ENCODE assay signal across 1 mouse cellular context in genomic region chr11:58938322-58939087, GRCm38 (mm10).
TF ChIP-seq lines count a peak whose summit lies in the region.

Gene Rnf187, minus strand, starts transcription at chr11:58938916.

TF ChIP-seq in CH12.LX, 34 proteins besides CTCF, POLR2A, EP300 and RAD21 (continued from another document):
- TF ChIP-seq ZKSCAN1 (IDR thresholded peaks at IDR 0.05; ENCODE audit: borderline replicate concordance, low read depth, low read length) = no peak
- TF ChIP-seq ZC3H11A (IDR thresholded peaks at IDR 0.05; ENCODE audit: low read depth, low read length) = no peak
- TF ChIP-seq MEF2A (IDR thresholded peaks at IDR 0.05; ENCODE audit: borderline replicate concordance, low read depth, low read length) = peak; percentile 49; the same call in 1 of the 2 replicates
- 0 out of 2 replicates have a peak, but pooled peaks have one; percentile 19 for TF ChIP-seq MAZ (IDR thresholded peaks at IDR 0.05; ENCODE audit: low read depth, low read length)
- TF ChIP-seq ETS1 (conservative IDR thresholded peaks at IDR 0.05; ENCODE audit: low read depth, low read length) = no peak
- no peak for TF ChIP-seq GABPA (IDR thresholded peaks at IDR 0.05; ENCODE audit: insufficient replicate concordance, low read depth, low read length)
- peak; percentile 60 for TF ChIP-seq BHLHE40 (IDR thresholded peaks at IDR 0.05; ENCODE audit: low read depth, low read length)
- peak; percentile 91 for TF ChIP-seq TCF12 (IDR thresholded peaks at IDR 0.05; ENCODE audit: low read depth, low read length)
- TF ChIP-seq POLR2AphosphoS2 (IDR thresholded peaks at IDR 0.05; ENCODE audit: low read depth, low read length) = no peak
- peak; percentile 92 for TF ChIP-seq NELFE (IDR thresholded peaks at IDR 0.05; ENCODE audit: low read depth, low read length)
- TF ChIP-seq USF2 (conservative IDR thresholded peaks at IDR 0.05; ENCODE audit: low read depth, low read length) = no peak
- TF ChIP-seq HCFC1 (IDR thresholded peaks at IDR 0.05; ENCODE audit: low read depth, low read length) = peak; percentile 77
- peak; percentile 95 for TF ChIP-seq ZMIZ1 (IDR thresholded peaks at IDR 0.05; ENCODE audit: low read depth, low read length)
- TF ChIP-seq USF1 (IDR thresholded peaks at IDR 0.05; ENCODE audit: low read depth, low read length) = no peak
- TF ChIP-seq CHD2 (IDR thresholded peaks at IDR 0.05; ENCODE audit: low read length) = no peak
- TF ChIP-seq E2F4 (IDR thresholded peaks at IDR 0.05; ENCODE audit: insufficient replicate concordance, low read depth, low read length) = no peak
- no peak for TF ChIP-seq PAX5 (IDR thresholded peaks at IDR 0.05; ENCODE audit: low read length)
- TF ChIP-seq TBP (conservative IDR thresholded peaks at IDR 0.05; ENCODE audit: low read depth, low read length) = peak; percentile 82
